Mouse (Mus musculus) heart, adult 2 months (tissue): ENCODE results near the gene Sugt1. TPM values are rescaled to one million over a fixed set of nuclear protein-coding genes. Genes with fewer than 3 reads are reported as not detected.
A peak's percentile ranks its signal among the peaks of the same experiment; 100 is the strongest.

Source experiments
- DNase-seq, 2 experiments: peaks; one replicate each; pipeline ENCODE4 v3.0.0; 2021
- H3K27ac ChIP-seq: fragments of 200-600 bp; 2 replicates; pipeline ENCODE4 v1.8.1; 2022
- H3K27me3 ChIP-seq: fragments of 200-500 bp; 2 replicates; pipeline ENCODE4 v1.6.1; 2012; ENCODE audit warnings: mild to moderate bottlenecking, low read length, inconsistent platforms, mixed read lengths; ENCODE audit not compliant: control insufficient read depth, insufficient read depth
- H3K36me3 ChIP-seq: fragments of 200-500 bp; 2 replicates; pipeline ENCODE4 v1.6.1; 2012; ENCODE audit warnings: low read length, inconsistent platforms; ENCODE audit not compliant: control insufficient read depth, insufficient read depth
- H3K4me1 ChIP-seq: fragments of 200-500 bp; 2 replicates; pipeline ENCODE4 v1.6.1; 2011; ENCODE audit warnings: low read length; ENCODE audit not compliant: control insufficient read depth, insufficient read depth
- H3K4me3 ChIP-seq: fragments of 200-600 bp; 2 replicates; pipeline ENCODE4 v1.8.1; 2022
- H3K79me2 ChIP-seq: fragments of 200-500 bp; replicated peaks from 2 replicates; pipeline ENCODE4 v1.6.1; 2012; ENCODE audit warnings: mild to moderate bottlenecking, inconsistent platforms, low read length, moderate library complexity, mixed read lengths; ENCODE audit not compliant: control insufficient read depth, insufficient read depth
- H3K9ac ChIP-seq: fragments of 200-500 bp; 2 replicates; pipeline ENCODE4 v1.6.1; 2012; ENCODE audit warnings: low read depth, mild to moderate bottlenecking, control low read depth, inconsistent platforms, low read length, mixed read lengths
- CTCF ChIP-seq: fragments of 200-600 bp; IDR thresholded peaks from 2 replicates; pipeline ENCODE4 v1.8.1; 2022; ENCODE audit warnings: antibody characterized with exemption, mild to moderate bottlenecking, moderate library complexity
- EP300 ChIP-seq: fragments of 200-500 bp; IDR thresholded peaks from 2 replicates; pipeline ENCODE4 v1.6.1; 2011; ENCODE audit warnings: low read depth, low read length, control low read depth; ENCODE audit not compliant: insufficient read depth
- POLR2A ChIP-seq: fragments of 200-500 bp; IDR thresholded peaks from 2 replicates; pipeline ENCODE4 v1.6.1; 2011; ENCODE audit warnings: mild to moderate bottlenecking, low read depth, low read length, control low read depth; ENCODE audit not compliant: insufficient read depth
- WGBS: fragments of 180-500 bp; shearing (Covaris S2); methylation state at CpG from one replicate; pipeline ENCODE4 v1.1.7; 2018; 5-methylcytosine and 5-hydroxymethylcytosine counted together
- intact Hi-C: fragments of 180-260 bp; cut with DNase I; formaldehyde crosslinking; loops from one replicate; pipeline ENCODE4 v1.15.1; 2025
- polyA plus RNA-seq: library from polyadenylated mRNA; depleted of rRNA; stranded (reverse); fragments of >200 nt; gene quantifications from 2 replicates; pipeline ENCODE4 v1.2.3, GENCODE M21; 2012
- total RNA-seq, 2 experiments: library from RNA; stranded (reverse); gene quantifications; 2 replicates each; pipeline ENCODE4 v1.2.3; 2021

Gene Sugt1
- total and polyA plus RNA-seq, 3 experiments = 5.7 to 64.9 (median 52.4) TPM

DNA sequence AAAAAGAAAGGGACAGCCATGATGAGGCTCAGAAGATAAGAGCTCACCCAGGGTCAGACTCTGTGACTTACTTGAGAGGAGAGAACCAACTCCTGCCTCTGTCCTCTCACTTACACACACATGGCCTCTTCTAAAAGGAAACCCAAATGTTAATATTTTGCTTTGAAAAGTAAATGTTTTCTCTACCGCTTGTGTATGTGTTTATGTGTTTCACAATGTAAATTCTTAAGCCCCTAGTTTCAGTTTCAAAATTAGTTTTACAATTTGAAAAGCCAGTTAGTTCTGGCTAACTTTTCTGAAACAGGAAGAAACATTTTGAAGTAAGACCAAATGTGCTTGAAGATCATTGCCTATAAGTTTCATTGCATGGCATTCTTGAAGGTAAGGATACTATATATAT lies 29.7 kb upstream of the Sugt1 start:
- TF ChIP-seq POLR2A (no peak), EP300 (no peak), CTCF (no peak)
- no peak for DNase-seq
- H3K9ac ChIP-seq = no peak overlapping the region
- WGBS = 83% methylated on average over 1 of the region's 1 CpGs
- intact Hi-C loops = no loop called here
- no peaks in the 10 kb centered on the region for H3K27me3 ChIP-seq
- H3K36me3 ChIP-seq = peaks cover 6% of the 10 kb centered on the region; the same call in 1 of the 2 replicates
- H3K4me1 ChIP-seq = peaks cover 2% of the 10 kb centered on the region
- no peak overlapping the region for H3K27ac ChIP-seq
- H3K79me2 ChIP-seq = peaks cover 11% of the 10 kb centered on the region
- no peak overlapping the region for H3K4me3 ChIP-seq

- peak; percentile 63 to 65 for DNase-seq
- TF ChIP-seq EP300 (peak; percentile 67; the same call in 1 of the 2 replicates), CTCF (peak; percentile 95), POLR2A (0 out of 2 replicates have a peak, but pooled peaks have one; percentile 16)
- intact Hi-C loops = loop anchor here (2.0 kb wide), 1 partner anchor 82 kb away; the partner anchor contains the start of genes Elf1 and Wbp4
- no peak overlapping the region for H3K4me3 ChIP-seq
- H3K27me3 ChIP-seq = no peaks in the 10 kb centered on the region
- H3K79me2 ChIP-seq = peaks cover 4% of the 10 kb centered on the region
- H3K36me3 ChIP-seq = peaks cover 4% of the 10 kb centered on the region; the same call in 1 of the 2 replicates
- no peak overlapping the region for H3K27ac ChIP-seq
- 11% methylated on average over 5 of the region's 5 CpGs for WGBS
- H3K4me1 ChIP-seq = peaks cover 2% of the 10 kb centered on the region
- H3K9ac ChIP-seq = no peak overlapping the region; the same call in 1 of the 2 replicates
These were observed 24.7 kb upstream of the Sugt1 start for GRCm38 (mm10) chr14:79562745-79563144.

- no peak for DNase-seq
- TF ChIP-seq CTCF (peak; percentile 49), EP300 (no peak)
- WGBS = 86% methylated on average over 6 of the region's 6 CpGs
- intact Hi-C loops = no loop called here
- H3K27me3 ChIP-seq = no peaks in the 10 kb centered on the region
- no peak overlapping the region for H3K27ac ChIP-seq
- H3K4me3 ChIP-seq = no peak overlapping the region
- peaks cover 2% of the 10 kb centered on the region for H3K4me1 ChIP-seq
- H3K36me3 ChIP-seq = peaks cover 7% of the 10 kb centered on the region; the same call in 1 of the 2 replicates
- peaks cover 4% of the 10 kb centered on the region for H3K79me2 ChIP-seq
- H3K9ac ChIP-seq = no peak overlapping the region
These were observed 22.7 kb upstream of the Sugt1 start for GRCm38 (mm10) chr14:79564784-79565183.

GRCm38 (mm10) chr14:79573482-79574191 lies 13.9 kb upstream of the Sugt1 start:
- Histone ChIP-seq H3K4me1 (no peaks in the 10 kb centered on the region), H3K36me3 (peaks cover 5% of the 10 kb centered on the region), H3K27ac (no peak overlapping the region), H3K4me3 (no peak overlapping the region), H3K79me2 (no peaks in the 10 kb centered on the region), H3K27me3 (no peaks in the 10 kb centered on the region), H3K9ac (no peak overlapping the region)
- no peak for TF ChIP-seq CTCF
- no peak for TF ChIP-seq EP300
- no peak for TF ChIP-seq POLR2A
- intact Hi-C loops = no loop called here
- 86% methylated on average over 13 of the region's 13 CpGs for WGBS
- no peak for DNase-seq

- H3K36me3 ChIP-seq = peaks cover 5% of the 10 kb centered on the region
- intact Hi-C loops = no loop called here
- WGBS = 73% methylated on average over 1 of the region's 1 CpGs
These were observed 13.1 kb upstream of the Sugt1 start for GRCm38 (mm10) chr14:79574361-79574760.

DNA sequence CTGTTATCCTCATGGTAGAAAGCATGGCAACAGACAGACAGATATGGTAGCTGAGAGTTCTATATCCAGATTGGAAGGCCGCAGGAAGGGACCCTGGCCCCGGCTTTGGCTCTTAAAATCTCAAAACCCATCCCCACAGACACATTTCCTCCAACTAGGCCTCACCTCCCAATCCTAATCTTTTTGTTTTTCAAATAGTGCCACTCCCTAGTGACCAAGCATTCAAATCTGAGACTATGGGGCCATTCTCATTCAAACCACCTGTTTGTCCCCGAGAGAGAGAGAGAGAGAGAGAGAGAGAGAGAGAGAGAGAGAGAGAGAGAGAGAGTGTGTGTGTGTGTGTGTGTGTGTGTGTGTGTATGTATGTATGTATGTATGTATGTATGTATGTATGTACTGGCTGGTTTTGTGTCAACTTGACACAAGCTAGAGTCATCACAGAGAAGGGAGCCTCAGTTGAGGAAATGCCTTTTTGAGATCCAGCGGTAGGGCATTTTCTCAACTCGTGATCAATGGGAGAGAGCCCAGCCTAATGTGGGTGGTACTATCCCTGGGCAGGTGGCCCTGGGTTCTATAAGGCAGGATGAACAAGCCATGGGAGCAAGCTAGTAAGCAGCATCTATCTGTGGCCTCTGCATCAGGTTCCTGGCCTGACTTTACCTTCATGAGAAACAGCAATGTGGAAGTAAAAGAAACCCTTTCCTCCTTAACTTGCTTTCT lies 3.8 kb upstream of the Sugt1 start:
- Histone ChIP-seq H3K9ac (no peak overlapping the region), H3K4me1 (peaks cover 2% of the 10 kb centered on the region), H3K27me3 (no peaks in the 10 kb centered on the region), H3K36me3 (peaks cover 3% of the 10 kb centered on the region), H3K27ac (no peak overlapping the region), H3K4me3 (no peak overlapping the region), H3K79me2 (0 out of 2 replicates have a peak, but pooled peaks cover 1% of the 10 kb centered on the region)
- TF ChIP-seq POLR2A = no peak
- TF ChIP-seq CTCF = no peak
- TF ChIP-seq EP300 = no peak
- intact Hi-C loops = loop anchor here (10.0 kb wide), 1 partner anchor 189 kb away; the partner anchor contains the start of genes Mtrf1 and Naa16
- DNase-seq = no peak
- WGBS = 89% methylated on average over 5 of the region's 5 CpGs

More at GRCm38 (mm10) chr14:79574361-79574760, 13.1 kb upstream of the Sugt1 start:
- Histone ChIP-seq H3K4me3 (no peak overlapping the region), H3K27ac (no peak overlapping the region), H3K4me1 (no peaks in the 10 kb centered on the region), H3K27me3 (no peaks in the 10 kb centered on the region), H3K9ac (no peak overlapping the region), H3K79me2 (no peaks in the 10 kb centered on the region)
- DNase-seq = no peak
- no peak for TF ChIP-seq EP300
- no peak for TF ChIP-seq CTCF
